Mouse (Mus musculus) intestine, postnatal 0 days (tissue): ENCODE results near the gene Papola. TPM values are rescaled to one million over a fixed set of nuclear protein-coding genes. Genes with fewer than 3 reads are reported as not detected.

ENCODE experiments used
- ATAC-seq: fragments of 200-750 bp; cut with Nextera tagmentation; 2 replicates; pipeline ENCODE4 v1.8.0; 2017; ENCODE audit warnings: mild to moderate bottlenecking, moderate TSS enrichment, moderate library complexity
- H3K27ac ChIP-seq: fragments of 300-500 bp; sonication (generic); 2 replicates; pipeline ENCODE4 v1.5.1; 2014; ENCODE audit warnings: mild to moderate bottlenecking, low read depth, low read length, moderate library complexity
- H3K27me3 ChIP-seq: fragments of 300-500 bp; sonication (generic); replicated peaks from 2 replicates; pipeline ENCODE4 v1.6.1; 2014; ENCODE audit warnings: low read length, mixed read lengths; ENCODE audit not compliant: control insufficient read depth, insufficient read depth
- H3K36me3 ChIP-seq: fragments of 300-500 bp; sonication (generic); 2 replicates; pipeline ENCODE4 v1.6.1; 2014; ENCODE audit warnings: mild to moderate bottlenecking, moderate library complexity; ENCODE audit not compliant: control insufficient read depth, insufficient read depth
- H3K4me1 ChIP-seq: fragments of 300-500 bp; sonication (generic); replicated peaks from 2 replicates; pipeline ENCODE4 v1.6.1; 2014; ENCODE audit warnings: antibody characterized with exemption, low read length, mixed read lengths; ENCODE audit not compliant: control insufficient read depth, insufficient read depth
- H3K4me2 ChIP-seq: fragments of 300-500 bp; sonication (generic); replicated peaks from 2 replicates; pipeline ENCODE4 v1.6.1; 2014; ENCODE audit warnings: low read depth, mild to moderate bottlenecking, moderate library complexity
- H3K4me3 ChIP-seq: fragments of 300-500 bp; sonication (generic); 2 replicates; pipeline ENCODE4 v1.5.1; 2014; ENCODE audit warnings: low read depth, low read length
- H3K9ac ChIP-seq: fragments of 300-500 bp; sonication (generic); 2 replicates; pipeline ENCODE4 v1.6.1; 2014; ENCODE audit warnings: mild to moderate bottlenecking, low read depth, low read length
- H3K9me3 ChIP-seq: fragments of 300-500 bp; sonication (generic); 2 replicates; pipeline ENCODE4 v1.6.1; 2016; ENCODE audit warnings: mixed run types; ENCODE audit not compliant: control insufficient read depth
- CTCF ChIP-seq: sonication (generic); IDR thresholded peaks from 2 replicates; pipeline ENCODE4 v1.5.1; 2016; ENCODE audit warnings: low read depth, mild to moderate bottlenecking, control low read depth, antibody characterized with exemption, moderate library complexity
- WGBS: fragments of 180-500 bp; shearing (Covaris S2); extraction: QIAGEN DNeasy Blood & Tissue Kit; methylation state at CpG from one replicate; pipeline ENCODE4 v1.1.7; 2014; 5-methylcytosine and 5-hydroxymethylcytosine counted together
- polyA plus RNA-seq: library from polyadenylated mRNA; unstranded; fragments of >200 nt; fragmentation: Nextera tagmentation; extraction: Ambion mirVana; gene quantifications from 2 replicates; pipeline ENCODE4 v1.2.1, GENCODE M21; 2015

Gene Papola
- polyA plus RNA-seq, 1 experiment from 2014 or later = 101 TPM

DNA sequence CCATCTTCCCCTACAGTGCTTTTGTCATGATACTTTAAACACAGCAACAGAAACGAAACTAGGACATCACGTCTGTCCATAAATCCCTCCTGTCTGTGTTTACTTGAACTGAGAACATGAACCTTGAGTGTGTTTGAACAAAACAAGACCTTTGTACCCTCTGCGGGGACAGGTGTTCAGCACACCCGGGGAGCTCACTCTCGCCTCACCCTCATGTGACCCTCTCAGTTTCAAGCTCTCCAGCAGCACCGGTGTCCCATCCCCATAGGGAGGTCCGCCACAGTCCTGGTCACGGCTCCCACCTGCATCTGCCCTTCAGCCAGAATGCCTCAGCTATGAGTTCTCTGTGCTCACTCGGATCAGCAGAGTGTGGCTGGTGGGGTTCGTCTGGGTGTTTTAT, 30.7 kb upstream of the Papola start:
- H3K4me3 ChIP-seq = no peak overlapping the region
- no peak for TF ChIP-seq CTCF
- ATAC-seq = peak; percentile 83

DNA sequence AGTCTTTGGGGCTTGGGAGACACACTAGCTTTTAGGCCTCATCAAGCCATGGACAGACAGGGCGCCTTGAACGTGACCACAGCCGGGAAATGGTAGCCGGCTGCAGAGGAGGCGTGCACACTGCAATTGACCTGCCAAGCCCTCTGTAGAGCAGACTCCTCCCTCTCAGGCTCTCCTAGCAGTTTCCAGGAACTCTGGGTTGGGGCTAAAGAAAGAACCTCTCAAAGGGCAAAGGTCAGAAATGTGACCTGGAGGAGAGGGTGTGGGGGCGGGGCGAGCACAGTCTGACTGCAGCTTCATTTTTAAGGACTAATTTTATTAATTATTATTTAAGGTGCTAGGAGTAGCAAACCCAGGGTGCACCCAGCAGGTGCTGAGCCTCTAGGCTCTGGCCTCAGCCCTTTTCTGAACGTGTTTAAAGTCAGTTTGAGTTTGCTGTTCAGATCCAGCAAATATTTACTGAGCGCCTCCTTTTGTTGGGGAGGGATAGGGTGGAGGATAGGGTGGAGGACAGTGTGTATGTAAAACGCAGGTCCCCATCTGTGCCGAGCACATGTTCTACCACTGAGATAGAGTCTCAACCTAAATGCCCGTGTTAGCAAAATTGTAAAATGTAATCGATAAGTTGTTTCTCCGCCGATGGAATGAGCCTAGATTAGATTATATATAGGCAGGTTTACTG, 26.5 kb upstream of the Papola start:
- no peak overlapping the region for H3K4me3 ChIP-seq
- ATAC-seq = peak; percentile 77
- no peaks in the 10 kb centered on the region for H3K27me3 ChIP-seq
- no peaks in the 10 kb centered on the region for H3K9me3 ChIP-seq
- H3K9ac ChIP-seq = no peak overlapping the region
- peak overlapping the region; percentile 75 for H3K27ac ChIP-seq
- 14% methylated on average over 15 of the region's 15 CpGs for WGBS
- peak overlapping the region; percentile 39; the same call in 1 of the 2 replicates for H3K4me2 ChIP-seq
- TF ChIP-seq CTCF = no peak
- peaks cover 12% of the 10 kb centered on the region; the same call in 1 of the 2 replicates for H3K4me1 ChIP-seq
- H3K36me3 ChIP-seq = no peaks in the 10 kb centered on the region

More for the DNA sequence above, 30.7 kb upstream of the Papola start:
- Histone ChIP-seq H3K27me3 (no peaks in the 10 kb centered on the region), H3K4me1 (peaks cover 9% of the 10 kb centered on the region; the same call in 1 of the 2 replicates), H3K9me3 (no peaks in the 10 kb centered on the region), H3K27ac (peak overlapping the region; percentile 70; the same call in 1 of the 2 replicates), H3K4me2 (peak overlapping the region; percentile 17; the same call in 1 of the 2 replicates), H3K36me3 (no peaks in the 10 kb centered on the region), H3K9ac (no peak overlapping the region)
- 38% methylated on average over 10 of the region's 10 CpGs for WGBS

DNA sequence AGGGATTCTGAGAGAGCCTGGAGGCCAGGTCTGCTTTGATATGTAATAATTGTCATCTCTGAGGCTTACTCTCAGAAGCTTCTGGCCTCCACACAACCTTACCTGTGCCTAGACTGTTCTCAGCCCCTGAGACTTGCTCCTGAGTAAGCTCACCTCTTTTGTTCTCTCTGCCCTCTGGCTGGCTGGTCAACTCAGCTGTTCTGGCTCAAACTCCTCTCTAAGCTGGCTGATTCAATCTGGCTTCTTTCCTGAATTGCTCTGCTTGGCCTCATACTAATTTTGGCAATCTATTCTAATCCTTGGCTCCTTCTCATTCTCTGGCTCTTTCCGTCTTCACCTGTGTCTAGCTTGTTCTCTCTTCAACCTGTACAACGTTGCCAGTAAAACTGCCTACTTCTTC, 25.6 kb upstream of the Papola start:
- Histone ChIP-seq H3K27me3 (no peaks in the 10 kb centered on the region), H3K9ac (no peak overlapping the region), H3K4me3 (no peak overlapping the region), H3K27ac (peak overlapping the region; percentile 75; the same call in 1 of the 2 replicates), H3K4me1 (peaks cover 6% of the 10 kb centered on the region; the same call in 1 of the 2 replicates), H3K36me3 (no peaks in the 10 kb centered on the region), H3K4me2 (no peak overlapping the region), H3K9me3 (no peaks in the 10 kb centered on the region)
- no peak for TF ChIP-seq CTCF
- WGBS = 64% methylated on average over 2 of the region's 2 CpGs
- no peak for ATAC-seq

DNA sequence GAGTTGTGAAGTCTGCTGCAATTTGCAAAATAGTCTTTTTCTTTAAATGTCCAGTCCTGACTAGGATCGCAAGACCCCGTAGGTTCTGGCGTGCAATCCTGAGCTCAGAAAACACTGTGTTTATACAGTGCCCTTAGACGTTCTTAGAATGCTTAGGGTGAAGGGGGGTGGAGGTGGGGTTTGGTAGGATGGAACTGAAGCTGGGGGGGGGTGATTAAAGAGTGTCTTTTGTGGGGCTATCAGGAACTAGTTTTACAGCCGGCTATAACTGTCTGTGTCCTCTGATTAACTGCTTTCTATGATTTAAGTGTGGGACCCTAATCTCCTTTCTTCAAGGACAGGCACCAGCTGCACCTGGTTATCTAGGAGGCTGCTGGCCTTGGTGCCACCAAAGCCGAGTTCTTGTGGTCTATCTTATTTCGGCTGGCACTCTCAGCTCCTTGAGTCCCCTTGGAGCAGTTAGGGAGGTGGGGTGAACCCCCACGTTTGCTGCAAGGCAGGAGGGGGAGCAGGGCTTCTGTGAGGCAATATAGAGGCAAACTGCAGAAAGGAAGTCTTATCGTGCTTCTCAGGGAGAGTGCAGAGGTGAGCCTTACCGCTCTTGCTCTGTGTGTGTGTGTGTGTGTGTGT, 24.5 kb upstream of the Papola start:
- H3K27ac ChIP-seq = no peak overlapping the region
- H3K9me3 ChIP-seq = no peaks in the 10 kb centered on the region

DNA sequence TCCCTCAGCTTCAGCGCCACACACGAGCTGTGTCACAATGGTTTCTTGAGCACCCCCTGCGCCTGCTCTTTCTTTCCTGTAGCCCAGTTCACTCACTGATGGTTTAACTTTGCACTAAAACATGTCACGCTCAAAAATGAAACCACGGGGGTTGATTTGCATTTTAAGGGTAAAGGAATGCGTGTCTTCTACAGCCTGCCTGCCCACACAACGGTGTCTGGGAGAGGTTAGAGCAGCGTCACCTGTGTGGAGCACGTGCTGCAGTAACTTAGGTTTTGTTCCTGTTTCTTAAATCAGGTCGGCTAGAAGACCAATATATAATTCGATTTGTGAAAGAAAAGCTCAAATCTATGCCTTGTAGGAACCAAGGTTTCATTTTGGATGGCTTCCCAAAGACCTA, 23.3 kb upstream of the Papola start:
- Histone ChIP-seq H3K4me1 (peaks cover 3% of the 10 kb centered on the region; the same call in 1 of the 2 replicates), H3K9ac (no peak overlapping the region), H3K4me3 (no peak overlapping the region), H3K9me3 (no peaks in the 10 kb centered on the region), H3K27ac (no peak overlapping the region), H3K36me3 (no peaks in the 10 kb centered on the region), H3K4me2 (peak overlapping the region; percentile 21; the same call in 1 of the 2 replicates), H3K27me3 (no peaks in the 10 kb centered on the region)
- TF ChIP-seq CTCF = no peak
- no peak for ATAC-seq
- WGBS = 62% methylated on average over 11 of the region's 11 CpGs

More for the DNA sequence above, 24.5 kb upstream of the Papola start:
- Histone ChIP-seq H3K9ac (no peak overlapping the region), H3K4me3 (no peak overlapping the region), H3K27me3 (no peaks in the 10 kb centered on the region), H3K36me3 (no peaks in the 10 kb centered on the region), H3K4me2 (no peak overlapping the region), H3K4me1 (peaks cover 6% of the 10 kb centered on the region; the same call in 1 of the 2 replicates)
- TF ChIP-seq CTCF = no peak
- ATAC-seq = peak; percentile 40
- WGBS = 9% methylated on average over 10 of the region's 10 CpGs

DNA sequence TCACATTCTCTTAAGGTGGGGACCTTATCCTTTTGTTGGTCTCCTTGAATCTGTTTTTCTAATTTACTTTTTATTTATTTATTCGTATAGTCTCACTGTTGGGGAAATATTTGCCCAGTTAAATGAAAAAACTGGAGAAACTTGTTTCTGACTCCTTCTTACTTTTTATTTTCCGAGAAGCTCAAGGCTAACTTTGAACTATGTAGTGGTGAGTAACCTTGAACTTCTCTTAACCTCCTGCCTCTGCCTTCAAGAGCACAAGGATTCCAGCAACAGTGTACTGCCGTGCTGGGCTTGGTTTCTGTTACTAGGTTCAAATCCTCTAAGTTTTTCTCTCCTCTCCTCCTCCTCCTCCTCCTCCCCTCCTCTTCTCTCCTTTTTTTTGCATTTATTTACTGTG, 22.9 kb upstream of the Papola start:
- H3K9me3 ChIP-seq = no peaks in the 10 kb centered on the region
- TF ChIP-seq CTCF = no peak
- no peak overlapping the region for H3K9ac ChIP-seq
- H3K4me1 ChIP-seq = 0 out of 2 replicates have a peak, but pooled peaks cover 3% of the 10 kb centered on the region
- H3K4me3 ChIP-seq = no peak overlapping the region
- no peak overlapping the region for H3K4me2 ChIP-seq
- 30% methylated on average over 3 of the region's 3 CpGs for WGBS
- no peak overlapping the region for H3K27ac ChIP-seq
- H3K36me3 ChIP-seq = no peaks in the 10 kb centered on the region
- H3K27me3 ChIP-seq = no peaks in the 10 kb centered on the region
- ATAC-seq = no peak
